Mouse (Mus musculus) retina, postnatal 7 days (tissue): Measurements from ENCODE around the gene Hip1.
"Not testable (repeated sequence)": the region's sequence is repeated elsewhere in the genome, so short reads cannot be mapped to it uniquely, and the experiment has no call there.

ENCODE experiments used
- DNase-seq: peaks from one replicate; pipeline ENCODE4 v3.0.0-alpha.2; 2012; ENCODE audit warnings: low read depth, low spot score

Hip1 gene

DNA sequence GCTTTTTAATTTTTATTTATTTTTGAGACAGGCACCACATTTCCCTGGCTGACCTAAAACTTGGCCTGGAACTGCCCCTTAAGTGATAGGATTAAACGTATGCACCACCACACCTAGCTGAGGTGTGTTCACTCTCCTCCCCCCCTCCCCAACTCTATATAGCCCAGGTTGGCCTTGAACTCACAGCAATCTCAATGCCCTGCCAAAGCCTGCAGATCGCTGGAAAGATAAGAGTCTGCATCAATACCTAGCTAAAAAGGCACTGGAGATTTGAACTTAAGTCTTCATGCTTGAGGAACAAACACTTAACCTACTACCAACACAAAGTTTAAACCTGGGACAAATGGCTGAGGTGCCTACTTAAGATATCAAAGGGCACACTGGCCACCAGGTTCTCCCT is 52.8 kb downstream of the Hip1 start:
- DNase-seq, result no peak

- DNase-seq, result no peak
Measured at GRCm38 (mm10) chr5:135489695-135490294, 55.1 kb downstream of the Hip1 start.

DNA sequence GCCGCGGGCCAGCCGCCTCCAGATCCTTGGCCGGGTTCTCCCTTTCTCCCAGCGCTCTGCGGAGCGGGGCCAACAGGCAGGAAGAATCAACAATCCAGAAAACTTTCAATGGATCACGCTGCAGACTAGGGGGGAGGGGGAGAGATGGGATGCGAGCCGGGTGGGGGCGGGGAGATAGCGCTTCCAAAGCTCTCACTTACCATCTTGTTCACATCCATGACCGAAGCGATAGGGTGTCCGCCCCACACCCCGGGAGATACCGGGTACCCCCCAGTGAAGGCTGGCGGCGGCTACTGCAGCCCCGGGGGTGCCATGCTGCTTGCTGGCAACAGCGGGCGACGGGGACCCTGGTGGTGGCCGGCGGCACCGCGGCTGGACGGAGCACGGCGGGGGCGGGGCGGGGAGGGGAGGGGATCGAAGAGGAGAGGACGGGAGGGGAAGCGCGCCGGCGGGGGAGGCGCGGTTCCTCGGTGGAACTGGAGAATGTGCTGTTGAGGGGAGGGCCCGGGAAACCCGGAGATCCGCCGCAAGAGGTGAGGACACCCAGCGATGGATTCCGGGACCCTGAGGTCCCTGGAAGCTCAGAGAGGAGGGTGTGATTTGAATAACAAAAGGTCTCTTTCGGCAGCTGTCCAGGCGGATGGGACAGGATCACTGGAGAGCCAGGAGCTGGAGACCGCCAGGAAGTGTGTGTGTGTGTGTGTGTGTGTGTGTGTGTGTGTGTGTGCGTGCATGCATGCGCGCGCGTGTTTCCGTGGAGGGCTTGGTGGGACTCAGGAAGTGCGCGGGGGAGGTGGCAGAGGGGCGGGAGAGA is 55.8 kb downstream of the Hip1 start:
- DNase-seq, result peak; percentile 65

DNA sequence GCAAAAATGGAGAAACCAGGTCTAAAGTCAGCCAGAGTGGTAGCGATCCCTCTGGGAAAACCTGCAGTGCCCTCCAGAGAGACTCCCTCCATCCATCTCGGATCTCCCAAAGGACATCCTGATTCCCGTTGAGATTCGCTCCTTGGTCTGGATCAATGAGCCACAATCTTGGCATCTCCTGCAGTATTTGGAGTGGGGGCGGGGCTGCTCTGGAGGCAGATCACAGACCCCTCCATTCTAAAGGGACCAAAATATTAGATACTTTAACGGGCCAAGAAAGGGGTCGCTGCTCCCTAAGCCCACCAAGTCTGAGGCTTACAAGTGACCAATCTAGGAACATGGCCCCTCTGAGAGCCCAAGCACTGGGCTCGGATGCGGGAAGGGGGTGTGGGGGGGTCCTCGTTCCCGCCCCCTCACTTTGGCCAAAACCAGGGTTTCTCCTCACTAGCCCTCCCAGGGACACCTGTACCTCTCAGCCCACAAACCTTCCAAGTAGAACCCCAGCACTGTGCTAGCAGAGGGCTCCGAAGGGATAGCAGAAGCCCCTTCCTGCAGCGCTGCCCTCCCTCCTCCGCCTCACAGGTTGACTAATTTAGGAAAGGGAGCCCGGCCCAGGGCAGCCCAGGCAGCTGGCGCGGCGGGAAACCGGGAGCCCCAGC is 56.6 kb downstream of the Hip1 start:
- no peak for DNase-seq

DNA sequence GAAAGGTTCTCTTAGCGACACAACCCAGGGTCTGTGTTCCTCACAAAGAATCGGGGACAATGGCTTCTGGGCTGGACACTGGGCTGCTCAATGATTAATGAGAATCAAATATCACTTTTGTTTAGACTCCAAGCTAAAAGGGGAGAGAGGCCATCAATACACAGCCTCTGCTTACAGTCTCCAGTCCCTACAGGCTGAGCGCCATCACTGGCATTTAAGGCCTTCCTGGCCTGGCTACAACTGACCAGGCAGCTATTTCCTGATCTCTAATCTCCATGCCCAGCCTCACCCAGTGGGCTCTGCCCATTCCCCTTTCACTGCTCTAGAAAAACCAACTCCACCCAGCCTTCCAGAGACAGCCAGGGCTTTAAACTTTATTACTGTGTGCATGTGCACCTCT is 59.6 kb downstream of the Hip1 start:
- no peak for DNase-seq

- not testable (repeated sequence) for DNase-seq
Measured at GRCm38 (mm10) chr5:135483865-135484264, 61.1 kb downstream of the Hip1 start.

DNA sequence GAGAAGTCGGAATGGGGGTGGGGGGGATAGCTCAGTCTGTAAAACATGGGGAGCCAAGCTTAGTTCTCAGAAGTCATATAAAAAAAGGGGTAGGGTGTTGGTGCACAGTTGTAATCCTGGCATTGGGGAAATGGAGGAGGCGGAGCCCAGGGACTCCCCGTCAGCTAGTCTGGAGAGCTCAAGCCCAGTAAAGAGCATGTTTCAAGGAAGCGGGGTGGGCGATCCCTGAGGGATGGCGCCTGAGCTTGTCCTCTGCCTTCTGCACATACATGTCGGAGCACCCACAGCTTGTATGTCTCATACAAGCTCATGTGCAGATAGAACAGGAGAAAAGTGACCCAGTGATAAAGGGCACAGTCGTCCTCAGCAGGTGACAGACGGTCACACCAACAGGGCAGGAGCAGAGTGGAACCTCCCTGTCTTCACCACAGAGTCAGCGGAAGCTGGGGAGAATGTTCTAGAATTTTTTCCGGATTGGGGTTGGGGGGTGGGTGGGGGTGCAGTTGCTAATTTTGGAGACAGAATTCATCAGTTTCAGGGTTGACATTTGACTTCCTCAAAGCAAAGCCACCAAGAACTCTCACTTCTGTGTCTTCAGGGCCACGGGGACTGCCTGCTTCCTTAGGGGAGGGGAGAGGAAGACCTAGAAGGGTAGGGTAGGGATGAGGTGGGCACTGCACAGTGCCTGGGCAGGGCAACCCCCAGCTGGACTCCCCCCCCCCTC is 65.9 kb downstream of the Hip1 start:
- no peak for DNase-seq

DNA sequence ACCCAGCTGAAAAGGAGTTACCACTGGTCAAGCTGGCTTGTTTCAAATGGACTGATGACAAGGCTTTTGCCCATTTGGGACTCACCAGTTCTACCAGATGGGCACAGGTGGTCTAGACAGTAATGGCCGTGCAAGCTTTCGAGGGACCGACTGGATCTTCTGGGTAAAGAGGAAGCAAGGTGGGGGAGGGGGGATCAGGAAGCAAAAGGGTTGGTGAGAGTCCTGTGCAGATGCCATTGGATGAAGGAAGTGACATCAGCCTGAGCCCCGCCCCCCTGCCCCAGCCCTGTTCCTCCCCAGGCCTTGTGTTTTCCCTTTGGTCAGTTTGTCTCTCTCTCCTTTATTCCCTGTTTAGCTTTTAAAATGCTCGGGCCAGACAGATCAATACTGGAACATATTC is 68.7 kb downstream of the Hip1 start:
- DNase-seq, result no peak

DNA sequence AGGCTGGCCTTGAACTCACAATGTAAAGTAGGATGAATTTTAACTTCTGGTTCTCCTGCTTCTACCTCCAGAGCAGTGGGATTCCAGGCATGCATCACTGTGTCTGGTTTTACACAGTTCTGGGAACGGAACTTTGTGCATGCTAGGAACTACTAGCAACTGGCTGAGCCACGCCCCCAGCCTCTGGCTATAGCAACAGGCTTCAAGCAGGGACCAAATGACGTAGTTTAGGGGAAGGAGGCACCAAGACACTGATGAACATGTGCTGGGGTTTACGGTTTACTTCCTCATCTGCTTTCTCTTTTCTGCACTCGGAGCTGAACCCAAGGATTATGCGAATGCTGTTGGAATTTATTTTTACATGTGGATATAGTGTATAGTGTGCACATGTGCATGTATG is 72.5 kb downstream of the Hip1 start:
- DNase-seq, result no peak

DNA sequence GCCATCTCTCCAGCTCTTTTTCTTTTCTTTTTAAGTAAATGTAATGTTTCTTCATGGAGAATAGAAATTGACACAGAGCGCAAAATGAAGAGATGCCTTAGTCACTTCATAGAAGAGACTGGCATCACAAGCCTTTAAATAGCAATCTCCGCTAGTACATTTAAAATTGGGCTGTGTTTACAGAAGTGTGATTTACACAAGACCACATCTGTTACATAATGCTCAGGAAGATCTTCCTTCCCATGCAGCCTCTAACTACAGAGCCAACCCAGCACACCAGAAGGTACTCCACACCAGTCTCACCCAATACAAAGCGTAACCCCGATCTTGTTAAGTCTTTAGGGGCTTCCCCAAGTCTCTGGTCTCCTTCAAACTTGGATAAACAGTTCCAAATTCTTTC is 73.2 kb downstream of the Hip1 start:
- DNase-seq, result no peak

DNA sequence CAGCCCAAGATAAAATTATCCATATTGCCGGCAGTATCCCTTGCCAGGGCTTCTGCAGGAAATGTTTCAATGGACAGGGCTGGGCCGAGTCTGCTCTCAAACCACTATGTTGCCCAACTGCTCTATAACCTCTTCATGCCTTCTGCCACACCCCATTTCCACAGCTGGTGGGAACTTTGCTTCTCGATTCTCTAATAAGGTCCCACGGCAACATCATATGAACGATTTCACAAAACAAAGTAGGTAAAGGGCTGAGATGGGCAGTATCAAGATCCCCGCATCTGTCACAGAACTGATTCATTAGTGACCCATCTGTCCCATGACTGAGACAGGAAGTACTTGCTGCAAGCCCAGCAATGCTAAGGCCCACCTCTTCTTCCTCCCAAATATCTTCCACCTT is 76.6 kb downstream of the Hip1 start:
- no peak for DNase-seq

- DNase-seq, result no peak
Measured at GRCm38 (mm10) chr5:135465833-135466291, 79.1 kb downstream of the Hip1 start.

DNA sequence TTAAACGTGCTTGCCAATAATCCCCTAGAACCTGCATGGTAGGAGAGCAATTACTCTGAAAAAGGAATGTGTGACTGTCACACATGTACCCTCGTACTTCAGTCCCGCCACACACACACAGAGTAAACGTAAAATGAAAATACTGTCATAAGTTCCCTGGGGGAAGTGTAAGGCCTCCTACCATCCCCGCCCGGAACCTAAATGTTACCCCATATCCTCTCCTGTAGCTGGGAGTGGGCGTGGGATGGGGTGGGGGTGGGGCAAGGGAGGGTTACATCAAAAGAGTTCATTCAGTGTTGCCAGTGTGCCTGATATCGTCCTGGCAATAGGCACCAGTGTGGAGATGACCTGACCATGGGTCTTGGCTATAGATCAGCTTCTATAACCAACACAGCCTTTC is 81.5 kb downstream of the Hip1 start:
- DNase-seq, result no peak

GRCm38 (mm10) chr5:135460833-135461173 is 84.1 kb downstream of the Hip1 start:
- no peak for DNase-seq

DNA sequence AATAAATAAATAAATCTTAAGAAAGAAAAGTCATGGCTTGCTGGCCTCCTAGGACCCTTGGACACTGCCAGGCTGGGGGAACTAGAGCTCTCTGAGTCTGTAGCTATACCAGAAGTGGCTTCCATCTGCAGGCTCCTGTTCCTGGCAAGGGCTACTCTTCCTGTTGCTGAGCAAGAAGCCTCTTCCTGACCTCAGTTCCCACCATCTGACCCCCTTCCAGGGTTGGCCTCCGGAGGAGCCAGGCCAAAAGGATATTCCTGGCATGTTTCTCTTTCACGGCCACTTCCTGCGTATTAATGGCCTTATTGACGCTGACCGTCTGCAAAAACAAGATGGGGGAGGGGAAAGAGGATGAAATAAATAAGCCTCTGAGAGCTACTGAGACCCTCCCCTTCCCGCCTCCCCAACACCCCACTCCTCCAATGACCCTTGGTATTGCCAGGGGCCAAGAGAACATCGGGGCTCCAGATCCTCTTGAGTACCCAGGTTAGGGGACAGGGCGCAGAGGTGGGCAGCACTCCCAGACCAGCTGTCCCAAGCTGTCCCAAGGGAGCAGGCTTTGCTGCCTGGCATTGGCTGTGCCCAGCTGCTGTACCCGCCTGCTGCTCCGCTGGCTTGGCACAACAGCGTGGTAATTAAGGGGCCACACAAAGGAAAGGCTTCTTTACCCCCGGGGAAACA is 84.6 kb downstream of the Hip1 start:
- peak; percentile 38 for DNase-seq

DNA sequence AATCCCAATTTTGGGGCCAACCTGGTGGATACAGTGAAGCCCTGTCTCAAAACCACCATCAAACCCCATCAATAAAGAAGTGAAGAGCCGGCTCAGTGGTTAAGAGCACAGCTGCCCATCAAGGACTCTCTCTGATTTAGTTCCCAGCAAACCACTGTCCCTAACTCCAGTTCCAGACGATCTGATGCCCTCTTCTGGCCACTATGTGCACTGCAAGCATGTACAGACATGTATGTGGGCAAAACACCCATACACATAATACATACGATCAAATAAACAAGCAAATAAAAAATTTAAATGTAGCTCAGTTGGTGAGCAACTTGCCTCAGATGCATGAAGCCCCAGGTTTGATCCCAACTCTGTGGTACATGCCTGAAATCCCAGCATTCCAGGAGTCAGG is 85.4 kb downstream of the Hip1 start:
- no peak for DNase-seq

DNA sequence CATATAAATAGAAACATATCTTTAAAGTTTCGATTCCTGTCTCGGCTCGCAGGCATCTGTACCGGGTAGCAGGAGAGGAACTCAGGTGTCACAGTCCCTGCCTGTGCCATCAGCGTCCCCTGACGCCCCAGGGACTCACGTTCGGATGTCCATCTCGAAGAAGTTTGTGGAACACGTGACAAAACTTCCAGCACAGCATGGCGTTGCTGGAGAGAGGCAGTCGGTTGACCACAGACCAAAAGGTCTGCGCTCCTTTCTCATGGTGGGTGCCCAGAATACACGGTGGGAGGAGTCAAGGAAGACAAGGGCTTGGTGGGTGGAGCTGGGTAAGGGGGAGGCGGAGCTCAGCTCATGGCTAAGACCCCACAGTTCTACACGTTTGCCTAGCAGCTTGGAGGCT is 87.0 kb downstream of the Hip1 start:
- DNase-seq, result no peak

DNA sequence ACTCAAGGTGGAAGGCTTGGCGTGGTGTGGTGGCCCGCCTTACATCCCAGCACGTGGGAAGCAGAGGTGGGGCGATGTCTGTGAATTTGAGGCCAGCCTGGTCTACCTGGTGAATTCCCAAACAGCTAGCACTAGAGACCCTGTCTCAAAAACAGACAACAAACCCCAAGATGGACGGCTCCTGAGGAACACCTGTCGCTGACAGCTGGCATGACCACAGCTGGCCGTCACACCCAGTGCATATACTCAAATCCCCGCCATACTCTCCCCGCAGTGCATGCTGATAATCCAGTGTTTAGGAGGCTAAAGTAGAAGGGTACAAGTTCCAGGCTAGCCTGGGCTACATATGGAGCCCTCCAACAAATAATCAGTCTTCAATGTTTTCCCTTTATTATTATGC is 88.4 kb downstream of the Hip1 start:
- no peak for DNase-seq

DNA sequence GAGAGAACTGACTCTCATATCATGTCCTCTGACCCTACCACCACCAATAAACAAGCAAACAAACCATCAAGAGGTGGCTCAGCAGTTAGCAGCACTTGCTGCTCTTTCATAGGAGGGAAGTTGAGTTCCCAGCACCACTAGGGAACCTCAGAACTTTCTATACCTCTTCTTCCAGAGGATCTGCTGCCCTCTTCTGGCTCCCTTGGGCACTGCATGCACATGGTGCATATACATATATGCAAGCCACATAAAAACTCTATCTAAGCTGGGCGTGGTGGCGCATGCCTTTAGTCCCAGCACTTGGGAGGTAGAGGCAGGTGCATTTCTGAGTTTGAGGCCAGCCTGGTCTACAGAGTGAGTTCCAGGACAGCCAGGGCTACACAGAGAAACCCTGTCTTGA is 90.7 kb downstream of the Hip1 start:
- DNase-seq, result no peak

GRCm38 (mm10) chr5:135451559-135451958 is 93.4 kb downstream of the Hip1 start:
- DNase-seq, result not testable (repeated sequence)

GRCm38 (mm10) chr5:135451100-135451499 is 93.8 kb downstream of the Hip1 start:
- DNase-seq, result no peak

GRCm38 (mm10) chr5:135445755-135446154 is 99.2 kb downstream of the Hip1 start:
- no peak for DNase-seq
